Mouse (Mus musculus) ES-Bruce4 (cell line): Measurements from ENCODE around the gene Socs3. TPM values are rescaled to one million over a fixed set of nuclear protein-coding genes. Genes with fewer than 3 reads are reported as not detected.

Source experiments
- H3K27ac ChIP-seq: 2 replicates; pipeline ENCODE4 v1.5.1; 2012; ENCODE audit warnings: low read length, inconsistent platforms; ENCODE audit not compliant: insufficient read depth
- H3K27me3 ChIP-seq: 2 replicates; pipeline ENCODE4 v1.6.1; 2012; ENCODE audit warnings: mild to moderate bottlenecking, low read length, inconsistent platforms; ENCODE audit not compliant: control insufficient read depth, poor library complexity, insufficient read depth, severe bottlenecking
- H3K36me3 ChIP-seq: 2 replicates; pipeline ENCODE4 v1.6.1; 2012; ENCODE audit warnings: inconsistent platforms, mild to moderate bottlenecking, low read length, moderate library complexity; ENCODE audit not compliant: control insufficient read depth, poor library complexity, insufficient read depth, severe bottlenecking
- H3K4me1 ChIP-seq: one replicate; pipeline ENCODE4 v1.8.1; 2011; ENCODE audit warnings: low read length; ENCODE audit not compliant: control insufficient read depth, insufficient read depth
- H3K4me3 ChIP-seq: 2 replicates; pipeline ENCODE4 v1.5.1; 2011; ENCODE audit warnings: low read depth, mild to moderate bottlenecking, low read length
- H3K9ac ChIP-seq: 2 replicates; pipeline ENCODE4 v1.6.1; 2012; ENCODE audit warnings: low read depth, mild to moderate bottlenecking, inconsistent platforms; ENCODE audit not compliant: poor library complexity, severe bottlenecking
- H3K9me3 ChIP-seq: replicated peaks from 2 replicates; pipeline ENCODE4 v1.6.1; 2012; ENCODE audit warnings: mild to moderate bottlenecking, low read length, inconsistent platforms; ENCODE audit not compliant: control insufficient read depth, poor library complexity, insufficient read depth, severe bottlenecking
- CTCF ChIP-seq: IDR thresholded peaks from one replicate; pipeline ENCODE4 v1.8.1; 2011; ENCODE audit warnings: low read depth, low read length
- EP300 ChIP-seq: IDR thresholded peaks from 2 replicates; pipeline ENCODE4 v1.6.1; 2011; ENCODE audit warnings: low read depth, low read length; ENCODE audit not compliant: insufficient read depth
- POLR2A ChIP-seq: IDR thresholded peaks from one replicate; pipeline ENCODE4 v1.8.1; 2011; ENCODE audit warnings: low read length; ENCODE audit not compliant: insufficient read depth
- polyA plus RNA-seq: library from polyadenylated mRNA; stranded (reverse); fragments of >200 nt; gene quantifications from 2 replicates; pipeline ENCODE4 v1.2.4, GENCODE M21; 2011; ENCODE audit warnings: low read depth; ENCODE audit not compliant: missing spikeins, insufficient read depth, insufficient read length

Gene Socs3
- polyA plus RNA-seq, 1 experiment: 61.5 TPM

GRCm38 (mm10) chr11:117963091-117963793 lies 6.6 kb downstream of the Socs3 start:
- TF ChIP-seq CTCF (no peak), POLR2A (peak; percentile 30), EP300 (peak; percentile 85)
- Histone ChIP-seq H3K4me3 (peak overlapping the region; percentile 57), H3K4me1 (peaks cover 10% of the 10 kb centered on the region), H3K9me3 (no peaks in the 10 kb centered on the region), H3K36me3 (peaks cover 26% of the 10 kb centered on the region), H3K9ac (peak overlapping the region; percentile 40), H3K27me3 (no peaks in the 10 kb centered on the region), H3K27ac (peak overlapping the region; percentile 86)

GRCm38 (mm10) chr11:117962228-117963067 lies 7.4 kb downstream of the Socs3 start:
- H3K27me3 ChIP-seq: no peaks in the 10 kb centered on the region
- TF ChIP-seq EP300 (peak; percentile 73), POLR2A (no peak)
- H3K9ac ChIP-seq: peak overlapping the region; percentile 15
- H3K4me3 ChIP-seq: no peak overlapping the region
- peaks cover 20% of the 10 kb centered on the region for H3K36me3 ChIP-seq
- peaks cover 10% of the 10 kb centered on the region for H3K4me1 ChIP-seq
- peak overlapping the region; percentile 86 for H3K27ac ChIP-seq
- no peaks in the 10 kb centered on the region for H3K9me3 ChIP-seq

GRCm38 (mm10) chr11:117960601-117961000 lies 9.2 kb downstream of the Socs3 start:
- Histone ChIP-seq H3K4me3 (no peak overlapping the region), H3K27ac (no peak overlapping the region), H3K9me3 (no peaks in the 10 kb centered on the region), H3K36me3 (0 out of 2 replicates have a peak, but pooled peaks cover 3% of the 10 kb centered on the region), H3K4me1 (peaks cover 14% of the 10 kb centered on the region), H3K9ac (no peak overlapping the region), H3K27me3 (no peaks in the 10 kb centered on the region)
- TF ChIP-seq POLR2A (no peak), EP300 (no peak), CTCF (no peak)

- no peaks in the 10 kb centered on the region for H3K36me3 ChIP-seq
- peaks cover 18% of the 10 kb centered on the region for H3K4me1 ChIP-seq
- H3K9me3 ChIP-seq: no peaks in the 10 kb centered on the region
- H3K4me3 ChIP-seq: no peak overlapping the region
- TF ChIP-seq POLR2A: no peak
- no peak for TF ChIP-seq CTCF
- TF ChIP-seq EP300: no peak
- H3K27ac ChIP-seq: no peak overlapping the region
- H3K27me3 ChIP-seq: no peaks in the 10 kb centered on the region
- H3K9ac ChIP-seq: no peak overlapping the region
These were observed 10.0 kb downstream of the Socs3 start for GRCm38 (mm10) chr11:117959741-117960381.

- TF ChIP-seq CTCF (no peak), EP300 (no peak), POLR2A (no peak)
- Histone ChIP-seq H3K27ac (no peak overlapping the region), H3K4me1 (peaks cover 16% of the 10 kb centered on the region)
These were observed 10.7 kb downstream of the Socs3 start for GRCm38 (mm10) chr11:117959166-117959565.

More at GRCm38 (mm10) chr11:117959166-117959565, 10.7 kb downstream of the Socs3 start:
- Histone ChIP-seq H3K9me3 (no peaks in the 10 kb centered on the region), H3K4me3 (no peak overlapping the region), H3K27me3 (no peaks in the 10 kb centered on the region), H3K9ac (no peak overlapping the region), H3K36me3 (no peaks in the 10 kb centered on the region)
